Mouse (Mus musculus): ENCODE results near the gene Gm8909. TPM values are rescaled to one million over a fixed set of nuclear protein-coding genes. Genes with fewer than 3 reads are reported as not detected.
A peak's percentile ranks its signal among the peaks of the same experiment; 100 is the strongest.
"Not testable (repeated sequence)": the region's sequence is repeated elsewhere in the genome, so short reads cannot be mapped to it uniquely, and the experiment has no call there.

The Gm8909 gene
- total RNA-seq, 1 experiment from 2014 or later: not detected

DNA sequence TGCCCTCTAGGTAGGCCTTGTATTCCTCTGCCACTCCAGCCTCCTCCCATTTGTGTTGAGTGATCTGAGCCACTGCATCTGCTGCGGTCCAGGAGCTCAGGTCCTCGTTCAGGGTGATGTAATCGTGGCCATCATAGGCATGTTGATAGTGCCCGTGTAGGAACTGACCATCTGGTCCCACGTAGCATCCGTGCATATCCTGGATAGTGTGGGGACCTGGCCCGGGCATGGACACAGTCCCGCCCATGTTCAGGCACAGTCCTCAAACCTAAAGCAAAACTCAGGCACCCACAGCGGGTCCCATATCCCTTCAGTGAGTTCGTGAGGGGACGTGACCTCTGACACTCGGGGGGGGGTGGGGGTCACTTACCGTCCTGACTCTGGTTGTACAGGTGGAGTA, 39.8 kb downstream of the Gm8909 start:
- not testable (repeated sequence) for ATAC-seq (ENCODE audit: extremely low read depth, insufficient number of reproducible peaks, low FRiP score, poor library complexity, severe bottlenecking)

DNA sequence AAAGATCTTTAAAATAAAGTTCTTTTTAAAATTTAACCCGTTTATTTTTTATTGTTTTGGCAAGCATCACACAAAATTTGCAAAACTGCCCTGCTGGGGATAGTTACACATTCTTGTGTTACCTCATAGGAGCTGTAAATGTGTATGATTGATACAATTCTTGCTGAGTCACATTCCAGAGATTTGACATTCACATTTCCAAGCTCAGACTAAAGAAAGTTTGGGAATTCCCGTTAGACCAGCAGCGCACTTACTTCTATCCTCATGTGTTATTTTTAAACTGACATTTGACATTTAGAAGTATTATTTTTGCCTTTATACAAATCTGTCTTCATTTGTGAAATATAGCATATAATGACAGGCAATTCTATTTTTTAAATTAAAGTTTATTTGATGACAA, 44.2 kb downstream of the Gm8909 start:
- not testable (repeated sequence) for ATAC-seq (ENCODE audit: extremely low read depth, insufficient number of reproducible peaks, low FRiP score, poor library complexity, severe bottlenecking)

DNA sequence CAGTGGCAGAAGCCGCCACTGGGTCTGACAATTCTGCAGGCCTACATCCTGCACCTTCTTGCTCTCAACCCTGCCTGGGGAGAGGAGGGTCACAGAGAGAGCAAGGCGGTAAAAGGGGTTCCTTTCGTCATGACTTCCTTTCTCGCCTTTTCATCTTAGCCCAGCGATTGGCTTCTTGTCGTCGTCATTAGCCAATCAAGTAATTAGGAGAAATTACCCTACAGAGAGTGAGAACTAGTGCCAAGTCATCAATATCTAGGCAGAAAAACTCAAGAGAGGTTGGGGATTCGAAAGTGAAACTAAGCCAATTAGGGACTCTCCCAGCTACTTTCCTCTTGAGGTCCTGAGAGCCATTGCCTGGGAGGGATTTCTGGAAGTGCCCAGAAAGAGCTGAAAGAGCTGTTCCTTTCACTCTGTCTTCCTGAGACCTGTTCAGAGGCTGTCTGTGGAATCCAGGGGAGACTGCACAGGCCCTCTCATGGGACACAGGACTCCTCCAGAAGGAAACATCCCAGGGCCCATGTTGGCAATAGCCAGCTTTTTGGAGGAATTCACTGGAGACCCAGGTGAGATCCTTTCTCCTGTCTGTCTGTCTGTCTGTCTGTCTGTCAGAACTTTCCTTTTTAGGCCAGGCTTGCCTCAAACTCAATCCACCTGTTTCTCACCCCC, 46.9 kb downstream of the Gm8909 start, which contains the start of gene Gm19684:
Gm19684 (plus strand) TSS at position 327 of the 669 bp plus-strand sequence.
- peak; percentile 93 for ATAC-seq (ENCODE audit: extremely low read depth, insufficient number of reproducible peaks, low FRiP score, poor library complexity, severe bottlenecking)

DNA sequence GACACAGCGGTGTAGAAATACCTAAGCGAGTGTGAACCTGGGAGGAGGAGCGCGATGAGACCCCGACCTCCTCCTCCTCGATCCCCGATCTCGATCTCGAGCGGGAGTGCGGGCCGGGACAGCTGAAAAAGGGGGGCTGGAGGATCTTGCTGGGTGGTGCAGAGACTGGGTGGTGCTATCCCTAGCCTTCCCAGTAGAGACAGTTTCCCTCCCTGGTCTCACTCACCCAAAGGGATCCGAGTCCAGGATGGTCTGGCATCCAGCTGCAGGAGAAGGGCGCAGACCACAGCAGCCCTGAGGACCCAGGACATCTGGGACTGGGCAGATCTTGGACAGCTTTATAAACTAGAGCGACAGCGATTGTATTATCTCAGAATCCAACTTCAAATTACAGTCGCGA, 47.5 kb downstream of the Gm8909 start:
- ATAC-seq (ENCODE audit: extremely low read depth, insufficient number of reproducible peaks, low FRiP score, poor library complexity, severe bottlenecking): not testable (repeated sequence)

DNA sequence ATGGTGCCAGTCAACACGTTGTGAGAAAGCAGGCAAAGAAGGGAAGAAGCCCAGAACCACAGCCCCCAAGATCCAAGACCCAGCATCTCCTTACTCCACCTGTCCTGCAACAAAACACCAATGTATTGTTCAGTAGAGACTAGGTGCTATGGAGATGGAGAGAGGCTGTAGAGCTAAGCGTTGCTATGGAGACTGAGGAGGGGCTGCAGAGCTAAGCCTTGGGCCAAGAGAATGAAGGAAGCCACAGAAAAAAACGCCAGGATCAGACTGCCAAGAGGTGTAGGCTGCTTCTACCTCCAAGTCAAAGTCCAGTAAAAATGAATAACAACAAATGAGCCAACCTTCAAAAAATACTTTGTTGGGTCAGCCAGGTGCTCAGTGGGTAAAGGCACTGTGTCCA, 51.8 kb downstream of the Gm8909 start:
- not testable (repeated sequence) for ATAC-seq (ENCODE audit: extremely low read depth, insufficient number of reproducible peaks, low FRiP score, poor library complexity, severe bottlenecking)

Other genes starting within 250 kb of the Gm8909 start
- gene Abcf1, start 198.8 kb downstream of the Gm8909 start, total RNA-seq (2017): 162 and 172 TPM in 2 replicates
- gene Gnl1, start 188.7 kb downstream of the Gm8909 start, total RNA-seq (2017): 39.3 and 41.5 TPM in 2 replicates
- gene Prr3, start 188.3 kb downstream of the Gm8909 start, total RNA-seq (2017): 21.6 and 33.6 TPM in 2 replicates
- 255 and 292 TPM in 2 replicates for gene H2-T24, start 148.0 kb downstream of the Gm8909 start, total RNA-seq (2017)
- gene H2-T23, start 135.7 kb downstream of the Gm8909 start, total RNA-seq (2017): 431 and 448 TPM in 2 replicates
- 101 and 107 TPM in 2 replicates for gene H2-T22, start 125.8 kb downstream of the Gm8909 start, total RNA-seq (2017)
- gene Gm6034, start 125.6 kb downstream of the Gm8909 start, total RNA-seq (2017): not detected in 2 replicates
- gene Gm11127, start 110.2 kb downstream of the Gm8909 start, total RNA-seq (2017): not detected in 2 replicates
- 1.2 and 1.4 TPM in 2 replicates for gene Gm19684, start 46.9 kb downstream of the Gm8909 start, total RNA-seq (2017)
- gene Gm7030, start 39.1 kb downstream of the Gm8909 start, total RNA-seq (2017): not detected in 2 replicates
- not detected in 2 replicates for gene H2-T3, start 21.8 kb upstream of the Gm8909 start, total RNA-seq (2017)
- gene Rpp21, start 89.5 kb upstream of the Gm8909 start, total RNA-seq (2017): 26.3 and 30.1 TPM in 2 replicates
- gene Trim39, start 103.7 kb upstream of the Gm8909 start, total RNA-seq (2017): 75.5 and 76.1 TPM in 2 replicates
- gene H2-M10.2, start 118.0 kb upstream of the Gm8909 start, total RNA-seq (2017): not detected in 2 replicates
- gene H2-M10.1, start 157.6 kb upstream of the Gm8909 start, total RNA-seq (2017): not detected in 2 replicates
- not detected in 2 replicates for gene H2-M10.3, start 199.9 kb upstream of the Gm8909 start, total RNA-seq (2017)